ENCODE assay signal across 28 mouse cellular contexts in the genomic region with DNA sequence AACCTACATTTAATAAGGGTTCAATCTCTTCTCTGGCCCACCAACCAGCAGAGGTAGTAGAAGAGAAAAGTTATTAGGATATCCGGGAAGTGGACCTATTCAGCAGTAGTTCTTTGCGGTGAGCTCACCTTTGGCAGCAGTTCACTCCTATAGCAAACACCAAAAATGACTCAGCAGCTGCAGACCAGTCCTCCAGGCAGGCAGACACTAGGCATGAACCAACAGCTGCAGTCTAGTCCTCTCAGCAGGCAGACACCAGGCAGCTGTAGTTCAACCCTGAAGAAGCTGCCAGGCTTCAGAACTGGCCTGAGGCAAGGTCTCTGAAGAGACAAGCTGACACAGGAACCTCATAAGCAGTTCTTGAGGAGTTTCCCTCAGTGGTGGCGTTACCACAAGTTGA.
DNase-seq lines count a peak whose midpoint lies in the region; ATAC-seq and TF ChIP-seq lines count a peak whose summit lies in the region.
"Had no signal": no experiment of that assay in that cellular context is flagged by ENCODE, and none has a peak within 500 bp of the region (broad histone marks: within the 10 kb centered on the region; RNA-seq: fewer than 3 reads in every experiment).

No protein-coding gene starts in this region.

- no peak for TF ChIP-seq CTCF in liver, postnatal 0 days (IDR thresholded peaks at IDR 0.05; ENCODE audit: low read depth)
- TF ChIP-seq CTCF in layer of hippocampus, adult 2 months (conservative IDR thresholded peaks at IDR 0.05) = no peak

- no peak for TF ChIP-seq EP300 in liver, postnatal 0 days (IDR thresholded peaks at IDR 0.05; ENCODE audit: low read depth)

- no peak overlapping the region for H3K4me2 ChIP-seq in liver, postnatal 0 days (ENCODE audit: low read depth, low read length)
- H3K4me2 ChIP-seq in myocyte (ENCODE audit: low read depth) = no peak overlapping the region
- H3K4me2 ChIP-seq: embryonic facial prominence, embryonic 12.5 days; forebrain, embryonic 13.5 days; heart, embryonic 13.5 days; hindbrain, embryonic 14.5 days had no signal

- TF ChIP-seq POLR2A in myocyte (IDR thresholded peaks at IDR 0.05; ENCODE audit: insufficient read length, low read depth) = no peak

- no peak for DNase-seq in liver, postnatal 0 days
- DNase-seq in liver (no peak), 3T3-L1 (ENCODE audit: low read depth, low spot score) (peak; percentile 2)
- no peak for DNase-seq in layer of hippocampus, adult 9-11 months
- no peak for DNase-seq in layer of hippocampus, adult 2 months (ENCODE audit: low spot score in 2 of 2)
- DNase-seq: adrenal gland, postnatal 10 days; adrenal gland, postnatal 36 days; B cell, adult 2 months; cerebellum, adult 18-20 months; cerebellum, adult 9-10 months; cerebellum, postnatal 14 days; gastrocnemius, postnatal 10 days; gastrocnemius, postnatal 36 days; heart, adult 2 months; heart, postnatal 14 days; heart, postnatal 4 days had no signal

- no peaks in the 10 kb centered on the region for H3K79me2 ChIP-seq in myocyte (ENCODE audit: control insufficient read depth, insufficient read depth)

- H3K9me3 ChIP-seq in liver, postnatal 0 days (ENCODE audit: low read length) = no peaks in the 10 kb centered on the region
- H3K9me3 ChIP-seq: embryonic facial prominence, embryonic 12.5 days; forebrain, embryonic 13.5 days; heart, embryonic 10.5 days; heart, embryonic 13.5 days had no signal

- no peaks in the 10 kb centered on the region for H3K27me3 ChIP-seq in liver, postnatal 0 days (ENCODE audit: insufficient read depth, low read length)
- no peaks in the 10 kb centered on the region for H3K27me3 ChIP-seq in myocyte (ENCODE audit: control insufficient read depth, insufficient read depth, insufficient read length)
- H3K27me3 ChIP-seq: CH12.LX; embryonic facial prominence, embryonic 12.5 days; forebrain, embryonic 13.5 days; heart, embryonic 13.5 days; Patski had no signal

- no peak overlapping the region for H3ac ChIP-seq in myocyte (ENCODE audit: control insufficient read depth, insufficient read length)

- no peaks in the 10 kb centered on the region for H3K36me3 ChIP-seq in liver, postnatal 0 days (replicated peaks; ENCODE audit: insufficient read depth, low read length)
- no peaks in the 10 kb centered on the region for H3K36me3 ChIP-seq in myocyte (ENCODE audit: control insufficient read depth, insufficient read depth)
- H3K36me3 ChIP-seq: embryonic facial prominence, embryonic 12.5 days; G1E had no signal

- 0 out of 2 replicates have a peak, but pooled peaks have one; percentile 35 for ATAC-seq in liver, postnatal 0 days
- ATAC-seq: forebrain, embryonic 13.5 days; forebrain, embryonic 16.5 days; hindbrain, postnatal 0 days; Patski had no signal

- no peak overlapping the region for H3K27ac ChIP-seq in liver, postnatal 0 days (ENCODE audit: low read depth)
- no peak overlapping the region for H3K27ac ChIP-seq in layer of hippocampus, adult 2 months
- H3K27ac ChIP-seq: embryonic facial prominence, embryonic 12.5 days; forebrain, embryonic 13.5 days; heart, adult 2 months; heart, embryonic 10.5 days; heart, embryonic 13.5 days; hindbrain, embryonic 14.5 days; hindbrain, postnatal 0 days had no signal

- H3K4me1 ChIP-seq in liver, postnatal 0 days (ENCODE audit: insufficient read depth) = no peaks in the 10 kb centered on the region
- H3K4me1 ChIP-seq: embryonic facial prominence, embryonic 12.5 days; forebrain, embryonic 13.5 days; heart, embryonic 10.5 days had no signal

- H3K9ac ChIP-seq in liver, postnatal 0 days (replicated peaks) = no peak overlapping the region
- H3K9ac ChIP-seq: embryonic facial prominence, embryonic 12.5 days; forebrain, embryonic 13.5 days; heart, embryonic 13.5 days; hindbrain, embryonic 14.5 days had no signal

- 71% methylated on average over 3 of the region's 3 CpGs for WGBS in liver, postnatal 0 days (ENCODE audit: insufficient replicate concordance)

- no peak overlapping the region for H3K4me3 ChIP-seq in liver, postnatal 0 days (ENCODE audit: low read depth, low read length)
- H3K4me3 ChIP-seq in myocyte = no peak overlapping the region
- no peak overlapping the region for H3K4me3 ChIP-seq in layer of hippocampus, adult 2 months
- H3K4me3 ChIP-seq: embryonic facial prominence, embryonic 12.5 days; erythroblast, embryonic 14.5 days; forebrain, embryonic 13.5 days; heart, adult 2 months; heart, embryonic 10.5 days; heart, embryonic 13.5 days had no signal

TF ChIP-seq in myocyte, 11 proteins besides CTCF, POLR2A, EP300 and RAD21:
- TF ChIP-seq MYOD1 (IDR thresholded peaks at IDR 0.05; ENCODE audit: control insufficient read depth in 1 of 3, insufficient read length in 2 of 3, low read depth in 2 of 3) (peak in 2 of 3 experiments; percentile 61 to 64), REST (IDR thresholded peaks at IDR 0.05; ENCODE audit: insufficient read depth, insufficient read length) (no peak), MYOG (IDR thresholded peaks at IDR 0.05; ENCODE audit: control insufficient read depth in 1 of 3, insufficient read depth in 1 of 3, insufficient read length in 2 of 3, low read depth in 2 of 3) (peak in 1 of 3 experiments; percentile 51), USF1 (IDR thresholded peaks at IDR 0.05; ENCODE audit: low read depth) (no peak)
TF ChIP-seq in myocyte: peak in this region for 2.
